Mouse (Mus musculus) bone marrow macrophage, adult 2 months (primary cell): ENCODE measurements around the gene Slc41a3. TPM values are rescaled to one million over a fixed set of nuclear protein-coding genes. Genes with fewer than 3 reads are reported as not detected.

Experiments used
- H3K27ac ChIP-seq: 2 replicates; pipeline ENCODE4 v1.5.1; 2012; ENCODE audit warnings: low read depth, low read length; ENCODE audit not compliant: insufficient read depth
- H3K4me1 ChIP-seq: 2 replicates; pipeline ENCODE4 v1.6.1; 2012; ENCODE audit warnings: low read length; ENCODE audit not compliant: control insufficient read depth, insufficient read depth
- H3K4me3 ChIP-seq: 2 replicates; pipeline ENCODE4 v1.5.1; 2012; ENCODE audit warnings: mild to moderate bottlenecking, low read length, moderate library complexity; ENCODE audit not compliant: insufficient read depth
- CTCF ChIP-seq: IDR thresholded peaks from 2 replicates; pipeline ENCODE4 v1.5.1; 2012; ENCODE audit warnings: low read depth, mild to moderate bottlenecking, low read length, moderate library complexity
- POLR2A ChIP-seq: IDR thresholded peaks from 2 replicates; pipeline ENCODE4 v1.6.1; 2012; ENCODE audit warnings: mild to moderate bottlenecking, low read depth, low read length, borderline replicate concordance
- polyA plus RNA-seq: library from polyadenylated mRNA; stranded (reverse); fragments of >200 nt; gene quantifications from 2 replicates; pipeline ENCODE4 v1.2.4, GENCODE M21; 2012; ENCODE audit not compliant: missing spikeins, insufficient read depth, insufficient read length

The Slc41a3 gene
- polyA plus RNA-seq, 1 experiment = 14.7 TPM

DNA sequence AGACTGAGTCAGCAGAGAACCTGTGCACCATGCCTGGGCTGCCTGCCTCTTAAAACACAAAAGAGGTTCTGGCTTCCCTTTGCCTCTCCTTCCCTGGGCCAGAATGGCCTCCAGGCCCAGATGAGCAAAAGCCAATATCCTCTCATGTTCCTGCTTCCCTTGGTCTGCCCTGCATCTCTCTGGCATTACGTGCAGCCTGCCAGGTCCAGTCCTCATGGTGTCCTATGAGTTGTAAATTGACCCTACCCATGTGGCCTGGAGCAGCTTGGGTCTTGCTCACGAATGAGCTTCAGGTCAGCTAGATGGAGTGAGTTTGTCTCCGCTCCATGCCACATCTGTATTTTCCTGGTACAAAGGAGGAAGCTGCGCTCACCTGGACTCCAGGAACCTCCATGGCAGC lies 7.5 kb upstream of the Slc41a3 start:
- H3K4me1 ChIP-seq = peaks cover 13% of the 10 kb centered on the region
- no peak overlapping the region for H3K4me3 ChIP-seq
- TF ChIP-seq CTCF (no peak), POLR2A (no peak)
- peak overlapping the region; percentile 30 for H3K27ac ChIP-seq

DNA sequence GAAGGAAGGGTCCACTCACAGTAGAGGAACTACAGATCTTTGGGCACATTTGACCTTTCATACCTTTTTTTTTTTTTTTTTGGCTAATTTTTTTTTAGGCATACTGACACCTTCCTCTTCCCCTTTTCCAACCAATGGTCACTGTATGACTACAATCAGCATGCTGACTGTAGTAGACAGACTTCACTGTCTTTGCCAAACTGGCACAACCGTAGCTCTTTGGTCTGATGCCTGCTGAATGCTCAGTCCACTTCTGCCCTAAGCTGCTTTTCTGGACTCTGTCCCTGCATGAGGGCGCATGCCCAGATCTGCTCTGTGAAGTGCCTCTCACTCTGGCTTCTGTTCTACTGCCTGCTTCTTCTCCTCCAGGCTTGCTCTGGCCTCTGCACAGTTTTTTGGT lies 6.9 kb upstream of the Slc41a3 start:
- Histone ChIP-seq H3K4me3 (no peak overlapping the region), H3K27ac (peak overlapping the region; percentile 48), H3K4me1 (peaks cover 13% of the 10 kb centered on the region)
- TF ChIP-seq CTCF (no peak), POLR2A (no peak)

DNA sequence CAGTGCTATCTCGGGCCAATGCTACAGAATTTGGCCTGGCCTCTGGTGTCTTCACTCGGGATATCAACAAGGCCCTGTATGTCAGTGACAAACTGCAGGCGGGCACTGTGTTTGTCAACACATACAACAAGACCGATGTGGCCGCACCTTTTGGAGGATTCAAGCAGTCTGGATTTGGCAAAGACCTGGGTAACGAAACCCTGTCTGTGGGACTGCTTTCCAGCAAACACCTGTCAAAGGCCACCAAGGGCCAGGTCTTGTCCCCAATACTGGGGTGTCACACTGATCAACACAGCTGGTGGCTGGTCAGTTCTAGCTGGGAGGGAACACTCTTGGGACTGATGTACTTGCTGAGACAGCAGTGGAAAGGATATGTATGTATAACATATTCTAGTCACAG lies 6.3 kb upstream of the Slc41a3 start:
- no peak for TF ChIP-seq CTCF
- TF ChIP-seq POLR2A = no peak
- no peak overlapping the region for H3K4me3 ChIP-seq
- H3K4me1 ChIP-seq = peaks cover 13% of the 10 kb centered on the region
- no peak overlapping the region for H3K27ac ChIP-seq

GRCm38 (mm10) chr6:90600351-90600750 lies 4.2 kb upstream of the Slc41a3 start:
- H3K4me1 ChIP-seq = peaks cover 17% of the 10 kb centered on the region

GRCm38 (mm10) chr6:90601736-90602135 lies 2.8 kb upstream of the Slc41a3 start:
- no peak for TF ChIP-seq CTCF
- no peak for TF ChIP-seq POLR2A
- no peak overlapping the region for H3K27ac ChIP-seq

More at GRCm38 (mm10) chr6:90600351-90600750, 4.2 kb upstream of the Slc41a3 start:
- Histone ChIP-seq H3K4me3 (no peak overlapping the region), H3K27ac (no peak overlapping the region)
- TF ChIP-seq CTCF (no peak), POLR2A (no peak)

DNA sequence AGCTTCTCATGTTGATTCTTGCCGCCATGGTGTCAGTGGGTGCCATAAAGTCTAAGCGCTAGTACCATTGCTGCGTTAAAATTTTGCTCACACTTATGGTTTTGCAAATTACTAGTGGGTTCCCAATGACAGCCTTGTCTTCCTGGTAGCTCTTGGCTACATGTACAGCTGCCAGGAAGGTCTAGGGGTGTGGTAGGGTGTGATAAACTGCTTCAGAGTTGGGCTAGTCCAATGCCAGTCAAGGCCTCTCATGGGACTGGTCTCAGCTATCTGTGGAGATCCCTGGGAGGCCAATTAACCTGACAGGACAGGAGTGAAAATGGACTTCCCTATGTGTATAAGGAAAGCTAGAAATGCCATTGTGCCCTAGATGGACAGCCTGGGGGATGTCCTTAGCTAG lies 2.2 kb upstream of the Slc41a3 start:
- TF ChIP-seq POLR2A (no peak), CTCF (no peak)
- Histone ChIP-seq H3K4me1 (peaks cover 16% of the 10 kb centered on the region), H3K4me3 (no peak overlapping the region), H3K27ac (no peak overlapping the region)

More at GRCm38 (mm10) chr6:90601736-90602135, 2.8 kb upstream of the Slc41a3 start:
- H3K4me1 ChIP-seq = peaks cover 20% of the 10 kb centered on the region
- no peak overlapping the region for H3K4me3 ChIP-seq

- Histone ChIP-seq H3K4me3 (no peak overlapping the region), H3K27ac (no peak overlapping the region), H3K4me1 (peaks cover 9% of the 10 kb centered on the region)
- TF ChIP-seq CTCF = no peak
- no peak for TF ChIP-seq POLR2A
Measured at GRCm38 (mm10) chr6:90603126-90603525, 1.4 kb upstream of the Slc41a3 start.

- no peak overlapping the region for H3K4me3 ChIP-seq
- H3K27ac ChIP-seq = 0 out of 2 replicates have a peak overlapping the region, but pooled peaks have one; percentile 3
Measured at GRCm38 (mm10) chr6:90604130-90604529, 395 bp upstream of the Slc41a3 start.

GRCm38 (mm10) chr6:90605298-90605665 lies 757 bp downstream of the Slc41a3 start:
- TF ChIP-seq CTCF (no peak), POLR2A (no peak)
- Histone ChIP-seq H3K27ac (peak overlapping the region; percentile 85), H3K4me3 (peak overlapping the region; percentile 69), H3K4me1 (peaks cover 8% of the 10 kb centered on the region)

More at GRCm38 (mm10) chr6:90604130-90604529, 395 bp upstream of the Slc41a3 start:
- H3K4me1 ChIP-seq = peaks cover 6% of the 10 kb centered on the region
- TF ChIP-seq CTCF (no peak), POLR2A (no peak)

GRCm38 (mm10) chr6:90606538-90606937 lies 2.0 kb downstream of the Slc41a3 start:
- Histone ChIP-seq H3K4me1 (peaks cover 8% of the 10 kb centered on the region), H3K27ac (no peak overlapping the region), H3K4me3 (no peak overlapping the region)
- TF ChIP-seq CTCF (peak; percentile 94), POLR2A (no peak)

DNA sequence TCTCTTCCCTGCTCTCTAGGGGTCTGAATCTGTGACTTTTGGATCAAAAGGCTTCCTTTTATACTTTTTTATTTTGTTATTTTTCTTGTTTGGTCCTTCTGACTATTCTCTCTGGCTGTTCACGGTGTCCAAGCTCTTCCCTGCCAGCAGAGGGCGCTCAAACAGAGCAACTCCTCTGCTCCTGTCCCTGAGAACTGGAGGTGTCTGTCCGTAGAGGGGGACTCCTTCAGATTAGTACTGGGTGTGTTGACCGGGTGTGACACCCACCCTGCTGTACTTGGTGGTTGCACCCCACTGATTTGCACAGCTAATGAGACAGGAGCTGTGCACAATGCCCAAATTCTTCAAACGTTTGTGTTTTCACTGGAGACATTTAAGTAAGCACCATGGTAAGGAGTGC lies 2.7 kb downstream of the Slc41a3 start:
- Histone ChIP-seq H3K27ac (no peak overlapping the region), H3K4me1 (peaks cover 8% of the 10 kb centered on the region), H3K4me3 (no peak overlapping the region)
- no peak for TF ChIP-seq POLR2A
- peak; percentile 92 for TF ChIP-seq CTCF
